Mouse (Mus musculus): ENCODE measurements around the gene Erp44. TPM values are rescaled to one million over a fixed set of nuclear protein-coding genes. Genes with fewer than 3 reads are reported as not detected.

Erp44 gene
- total RNA-seq (2012; rRNA removed) (27.6 and 31.1 TPM in 2 replicates), polyA plus RNA-seq (2012; ENCODE audit: insufficient read depth in 1 of 2, insufficient read length in 2 of 2, low read depth in 1 of 2, low replicate concordance in 2 of 2, missing spikeins in 1 of 2) (10 to 100 TPM in 1 of 2 experiments, not detected in 1; 31.6 TPM)

GRCm38 (mm10) chr4:48279498-48280134 is at the start of gene Erp44, which contains the start of gene Invs:
Gene Erp44, minus strand, starts transcription at chr4:48279558.
Gene Invs, plus strand, starts transcription at chr4:48279760.
- Histone ChIP-seq H3K36me3 (ENCODE audit: control insufficient read depth in 1 of 2, insufficient read depth in 2 of 2, low read length in 2 of 2) (peaks cover 0 to 11% of the 10 kb centered on the region in 2 experiments; a peak in 2 of 4 replicates), H3K79me2 (ENCODE audit: control insufficient read depth, insufficient read depth, low read length, poor library complexity) (peaks cover 27% of the 10 kb centered on the region), H3K9me3 (replicated peaks; ENCODE audit: insufficient read depth, low read length) (no peaks in the 10 kb centered on the region), H3K4me1 (ENCODE audit: control insufficient read depth in 1 of 2, insufficient read depth in 2 of 2, low read length in 2 of 2) (peaks cover 6 to 8% of the 10 kb centered on the region in 2 experiments), H3K9ac (ENCODE audit: control insufficient read depth, low read depth, low read length, poor library complexity, severe bottlenecking) (peak within 1 kb of the TSS; percentile 88), H3K4me3 (ENCODE audit: control insufficient read depth in 1 of 2, insufficient read depth in 1 of 2, low read depth in 2 of 2, low read length in 2 of 2) (peak within 1 kb of the TSS; percentile 81 to 97), H3K27ac (ENCODE audit: control insufficient read depth, low read depth, low read length) (peak within 1 kb of the TSS; percentile 44), H3K27me3 (ENCODE audit: control insufficient read depth in 1 of 2, insufficient read depth in 2 of 2, low read length in 2 of 2) (no peaks in the 10 kb centered on the region)
- DNase-seq (ENCODE audit: low read depth, low spot score): peak; percentile 98
- peak; percentile 35; the same call in 1 of the 2 replicates for TF ChIP-seq MAX (IDR thresholded peaks at IDR 0.05; ENCODE audit: low read length)
- peak; percentile 98 for TF ChIP-seq KAT2A (conservative IDR thresholded peaks at IDR 0.05; ENCODE audit: low read depth, low read length)
- TF ChIP-seq NELFE (IDR thresholded peaks at IDR 0.05; ENCODE audit: low read depth, low read length): peak; percentile 57
- no peak for TF ChIP-seq RAD21 (IDR thresholded peaks at IDR 0.05; ENCODE audit: low read depth, low read length)
- peak; percentile 21; the same call in 1 of the 2 replicates for TF ChIP-seq USF1 (IDR thresholded peaks at IDR 0.05; ENCODE audit: low read depth, low read length)
- TF ChIP-seq POLR2A (IDR thresholded peaks at IDR 0.05; ENCODE audit: control insufficient read depth in 1 of 2, insufficient read depth in 1 of 2, low read depth in 1 of 2, low read length in 2 of 2, poor library complexity in 1 of 2): peak; percentile 50 to 79
- 0 out of 2 replicates have a peak, but pooled peaks have one; percentile 28 for TF ChIP-seq POLR2AphosphoS2 (IDR thresholded peaks at IDR 0.05; ENCODE audit: low read length)
- TF ChIP-seq SIN3A (IDR thresholded peaks at IDR 0.05; ENCODE audit: low read length): peak; percentile 94
- TF ChIP-seq TAL1 (IDR thresholded peaks at IDR 0.05; ENCODE audit: low read length): no peak
- TF ChIP-seq NRF1 (IDR thresholded peaks at IDR 0.05; ENCODE audit: insufficient read depth, low read depth, low read length, poor library complexity, severe bottlenecking): peak; percentile 53; the same call in 1 of the 2 replicates
- peak; percentile 69 for TF ChIP-seq TBP (IDR thresholded peaks at IDR 0.05; ENCODE audit: low read depth, low read length)
- peak; percentile 98 for TF ChIP-seq ELF1 (IDR thresholded peaks at IDR 0.05; ENCODE audit: low read depth, low read length)
- TF ChIP-seq MXI1 (IDR thresholded peaks at IDR 0.05; ENCODE audit: low read depth, low read length): no peak
- no peak; the same call in none of the 2 replicates for TF ChIP-seq MYC (IDR thresholded peaks at IDR 0.05; ENCODE audit: low read depth, low read length)
- peak; percentile 96 for TF ChIP-seq HCFC1 (IDR thresholded peaks at IDR 0.05; ENCODE audit: low read depth, low read length)
- peak; percentile 47; the same call in 1 of the 2 replicates for TF ChIP-seq TCF12 (IDR thresholded peaks at IDR 0.05; ENCODE audit: low read depth, low read length)
- TF ChIP-seq EP300 (IDR thresholded peaks at IDR 0.05; ENCODE audit: low read depth in 1 of 2, low read length in 2 of 2): no peak
- TF ChIP-seq SMC3 (IDR thresholded peaks at IDR 0.05; ENCODE audit: low read depth, low read length): no peak
- TF ChIP-seq ZMIZ1 (IDR thresholded peaks at IDR 0.05; ENCODE audit: low read depth, low read length): no peak

- no peak for TF ChIP-seq NELFE (IDR thresholded peaks at IDR 0.05; ENCODE audit: low read depth, low read length)
- TF ChIP-seq RAD21 (IDR thresholded peaks at IDR 0.05; ENCODE audit: low read depth, low read length): peak; percentile 7; the same call in 1 of the 2 replicates
- peak in 1 of 3 experiments; percentile 28; a peak in 2 of 6 replicates for TF ChIP-seq CTCF (IDR thresholded peaks at IDR 0.05 in 2 of 3, conservative IDR thresholded peaks at IDR 0.05 in 1 of 3; ENCODE audit: control insufficient read depth in 1 of 3, insufficient read depth in 1 of 3, low read depth in 2 of 3, low read length in 3 of 3, poor library complexity in 1 of 3, severe bottlenecking in 1 of 3)
- TF ChIP-seq SMC3 (IDR thresholded peaks at IDR 0.05; ENCODE audit: low read depth, low read length): peak; percentile 19; the same call in 1 of the 2 replicates
- H3K4me3 ChIP-seq (ENCODE audit: control insufficient read depth in 1 of 2, insufficient read depth in 1 of 2, low read depth in 2 of 2, low read length in 2 of 2): no peak overlapping the region
- no peak overlapping the region for H3K27ac ChIP-seq (ENCODE audit: control insufficient read depth, low read depth, low read length)
- H3K27me3 ChIP-seq (ENCODE audit: control insufficient read depth in 1 of 2, insufficient read depth in 2 of 2, low read length in 2 of 2): no peaks in the 10 kb centered on the region
- no peaks in the 10 kb centered on the region for H3K36me3 ChIP-seq (ENCODE audit: control insufficient read depth in 1 of 2, insufficient read depth in 2 of 2, low read length in 2 of 2)
- H3K4me1 ChIP-seq (ENCODE audit: control insufficient read depth in 1 of 2, insufficient read depth in 2 of 2, low read length in 2 of 2): no peaks in the 10 kb centered on the region
- H3K9me3 ChIP-seq (replicated peaks; ENCODE audit: insufficient read depth, low read length): no peaks in the 10 kb centered on the region
- no peaks in the 10 kb centered on the region for H3K79me2 ChIP-seq (ENCODE audit: control insufficient read depth, insufficient read depth, low read length, poor library complexity)
- peak; percentile 14 for DNase-seq (ENCODE audit: low read depth, low spot score)
- H3K9ac ChIP-seq (ENCODE audit: control insufficient read depth, low read depth, low read length, poor library complexity, severe bottlenecking): no peak overlapping the region
Observed at GRCm38 (mm10) chr4:48328042-48328441, 48.7 kb upstream of the Erp44 start.

Measured in MEL (cell line).